Mouse (Mus musculus) adrenal gland, adult 2 months (tissue): ENCODE results near the gene Mtx1. TPM values are rescaled to one million over a fixed set of nuclear protein-coding genes. Genes with fewer than 3 reads are reported as not detected.
"Not testable (repeated sequence)": the region's sequence is repeated elsewhere in the genome, so short reads cannot be mapped to it uniquely, and the experiment has no call there.

ENCODE experiments used
- DNase-seq: peaks from one replicate; pipeline ENCODE4 v3.0.0; 2021
- polyA plus RNA-seq: library from polyadenylated mRNA; depleted of rRNA; stranded (reverse); fragments of >200 nt; gene quantifications from 2 replicates; pipeline ENCODE4 v1.2.3, GENCODE M21; 2012
- total RNA-seq, 2 experiments: library from RNA; stranded (reverse); gene quantifications; 2 replicates each; pipeline ENCODE4 v1.2.3; 2021

The Mtx1 gene
- total and polyA plus RNA-seq, 3 experiments, result 150 to 300 (median 174) TPM

- DNase-seq, result no peak
Measured at GRCm38 (mm10) chr3:89182531-89183057, 44.3 kb downstream of the Mtx1 start.

- DNase-seq, result no peak
Measured at GRCm38 (mm10) chr3:89181749-89182500, 45.0 kb downstream of the Mtx1 start.

- no peak for DNase-seq
Measured at GRCm38 (mm10) chr3:89179056-89179455, 47.8 kb downstream of the Mtx1 start.

DNA sequence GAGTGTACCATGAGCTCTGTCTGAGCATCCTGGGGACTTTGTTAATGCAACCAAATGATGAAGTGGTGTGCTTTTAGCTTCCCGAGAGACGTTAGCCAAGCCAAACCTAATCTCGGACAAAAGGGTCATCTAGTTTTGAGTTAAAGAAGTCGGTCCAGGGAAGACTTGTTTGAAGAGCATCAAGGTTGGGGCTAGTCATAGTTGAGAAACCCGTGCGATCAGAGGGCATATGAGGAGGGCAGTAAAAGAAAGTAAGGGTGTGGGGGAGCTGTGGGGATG, 48.8 kb downstream of the Mtx1 start:
- no peak for DNase-seq

DNA sequence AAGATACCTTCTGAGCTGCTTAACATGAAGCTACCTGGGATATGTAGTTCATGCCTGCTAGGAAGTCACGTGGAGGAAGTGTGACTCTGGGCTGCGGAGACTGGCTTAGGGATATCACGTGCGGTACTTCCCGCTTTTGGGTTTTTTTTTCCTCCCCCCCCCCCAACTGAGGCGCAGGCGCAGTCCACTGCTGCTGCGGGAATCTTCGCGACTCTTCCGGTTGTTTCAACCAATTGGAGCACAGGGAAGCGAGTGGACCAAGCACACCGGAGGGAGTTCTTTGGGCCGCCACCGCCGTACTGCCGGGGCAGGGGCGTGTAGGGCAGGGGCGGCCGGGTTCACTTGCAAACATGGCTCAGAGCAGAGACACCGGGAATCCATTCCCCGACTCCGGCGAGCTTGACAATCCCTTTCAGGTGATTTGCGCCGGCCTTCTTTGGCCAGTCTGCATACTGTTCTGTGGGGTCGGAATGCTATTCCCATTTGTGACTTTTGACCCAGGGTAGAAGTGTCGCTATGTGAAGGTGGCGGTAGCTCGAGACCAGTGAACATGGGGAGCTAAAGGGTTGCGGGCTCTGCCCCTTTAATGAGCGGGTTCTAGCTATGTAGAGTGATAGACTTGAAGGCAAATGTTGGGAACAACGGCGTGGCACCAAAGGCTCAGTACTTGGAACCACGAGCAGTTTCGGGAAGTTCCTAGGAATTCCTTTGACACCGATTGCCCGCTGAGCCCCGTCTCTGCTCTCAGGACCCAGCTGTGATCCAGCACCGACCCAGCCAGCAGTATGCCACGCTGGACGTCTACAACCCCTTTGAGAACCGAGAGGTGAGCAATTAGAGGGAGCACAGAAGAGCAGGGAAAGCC, 49.4 kb downstream of the Mtx1 start, which contains the start of gene Scamp3:
Gene Scamp3, plus strand, starts transcription at position 232 of the 865 bp plus-strand sequence.
- DNase-seq, result peak; percentile 90

GRCm38 (mm10) chr3:89176421-89176820, 50.5 kb downstream of the Mtx1 start:
- no peak for DNase-seq

GRCm38 (mm10) chr3:89175544-89175943, 51.3 kb downstream of the Mtx1 start:
- DNase-seq, result no peak

DNA sequence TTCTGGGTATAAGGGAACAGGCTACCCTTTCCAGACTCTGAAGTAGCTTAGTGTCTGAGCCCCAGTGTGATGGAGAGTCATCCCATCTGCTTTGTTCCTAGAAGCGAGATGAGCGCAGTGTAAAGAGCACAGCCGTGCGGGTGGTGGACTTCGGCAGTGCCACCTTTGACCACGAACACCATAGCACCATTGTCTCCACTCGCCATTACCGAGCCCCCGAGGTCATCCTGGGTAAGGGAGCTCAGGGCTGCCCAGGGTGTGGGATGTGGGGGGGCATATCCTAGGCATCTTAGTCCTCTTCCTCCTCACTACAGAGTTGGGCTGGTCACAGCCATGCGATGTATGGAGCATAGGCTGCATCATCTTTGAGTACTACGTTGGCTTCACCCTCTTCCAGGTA, 52.0 kb downstream of the Mtx1 start:
- no peak for DNase-seq

GRCm38 (mm10) chr3:89166945-89167344, 59.9 kb downstream of the Mtx1 start:
- DNase-seq, result no peak

- no peak for DNase-seq
Measured at GRCm38 (mm10) chr3:89165268-89165870, 61.5 kb downstream of the Mtx1 start.

- peak; percentile 98 for DNase-seq
Measured at GRCm38 (mm10) chr3:89164506-89165267, 62.2 kb downstream of the Mtx1 start, which contains the start of gene Clk2. Clk2 (plus strand) TSS chr3:89164795.

DNA sequence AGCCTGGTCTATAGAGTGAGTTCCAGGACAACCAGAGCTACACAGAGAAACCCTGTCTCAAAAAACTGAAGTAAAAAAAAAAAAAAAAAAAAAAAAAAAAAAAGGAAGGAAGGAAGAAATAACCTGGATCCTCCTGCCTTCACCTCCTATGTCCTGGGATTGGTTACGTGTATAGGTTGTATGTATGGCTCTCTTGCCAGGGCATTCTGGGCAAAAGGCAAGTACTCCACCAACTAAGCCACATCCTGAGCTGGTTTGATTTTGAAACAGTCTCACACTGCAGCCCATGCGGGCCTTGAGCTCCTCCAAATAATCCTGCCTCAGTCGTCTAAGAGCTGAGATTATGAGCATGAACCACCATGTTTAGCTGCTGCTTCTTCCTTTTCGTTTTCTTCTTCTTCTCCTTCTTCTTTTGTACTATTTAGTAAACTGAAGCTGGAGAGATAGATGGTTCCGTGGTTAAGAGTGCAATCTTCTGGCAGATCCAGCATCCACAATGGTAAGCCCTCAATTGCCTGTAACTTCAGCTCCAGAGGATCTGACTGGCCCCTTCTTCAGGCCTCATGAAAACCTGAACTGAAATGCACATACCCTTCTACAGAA, 63.1 kb downstream of the Mtx1 start:
- DNase-seq, result no peak

DNA sequence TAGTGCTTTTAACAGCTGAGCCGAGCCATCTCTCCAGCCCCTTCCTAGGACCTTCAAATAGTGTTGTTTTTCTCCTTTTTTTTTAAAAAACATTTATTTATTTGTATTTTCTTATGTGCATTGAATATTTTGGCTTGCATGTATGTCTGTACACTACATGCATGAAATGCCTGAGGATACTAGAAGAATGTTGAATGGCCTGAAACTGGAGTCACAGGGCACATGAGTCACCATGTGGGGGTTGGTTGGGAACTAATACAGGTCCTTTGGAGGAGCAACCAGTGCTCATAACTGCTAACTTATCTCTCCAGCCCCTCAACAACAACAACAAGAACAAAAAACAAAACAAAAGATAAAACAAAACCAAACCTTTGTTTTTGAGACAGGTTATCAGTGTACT, 63.8 kb downstream of the Mtx1 start:
- DNase-seq, result peak; percentile 46

DNA sequence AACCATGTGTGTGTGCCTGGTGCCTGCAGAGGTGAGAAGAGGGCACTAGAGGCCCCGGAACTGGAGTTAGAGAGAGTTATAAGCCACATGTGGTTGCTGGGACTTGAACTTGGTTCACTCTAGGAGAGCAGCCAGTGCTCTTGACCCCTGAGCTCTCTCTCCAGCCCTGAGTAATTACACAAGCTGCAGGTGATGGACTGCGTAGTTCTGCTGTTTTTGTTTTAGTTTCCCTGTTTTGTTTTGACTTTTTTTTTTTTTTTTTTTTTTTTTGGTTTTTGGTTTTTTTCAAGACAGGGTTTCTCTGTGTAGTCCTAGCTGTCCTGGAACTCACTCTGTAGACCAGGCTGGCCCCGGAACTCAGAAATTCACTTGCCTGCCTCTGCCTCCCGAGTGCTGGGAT, 65.1 kb downstream of the Mtx1 start:
- DNase-seq, result no peak

- DNase-seq, result not testable (repeated sequence)
Measured at GRCm38 (mm10) chr3:89161207-89161606, 65.7 kb downstream of the Mtx1 start.

- DNase-seq, result peak; percentile 76
Measured at GRCm38 (mm10) chr3:89159616-89160344, 67.1 kb downstream of the Mtx1 start, which contains the start of gene Hcn3. Hcn3 (minus strand) TSS chr3:89160196.

DNA sequence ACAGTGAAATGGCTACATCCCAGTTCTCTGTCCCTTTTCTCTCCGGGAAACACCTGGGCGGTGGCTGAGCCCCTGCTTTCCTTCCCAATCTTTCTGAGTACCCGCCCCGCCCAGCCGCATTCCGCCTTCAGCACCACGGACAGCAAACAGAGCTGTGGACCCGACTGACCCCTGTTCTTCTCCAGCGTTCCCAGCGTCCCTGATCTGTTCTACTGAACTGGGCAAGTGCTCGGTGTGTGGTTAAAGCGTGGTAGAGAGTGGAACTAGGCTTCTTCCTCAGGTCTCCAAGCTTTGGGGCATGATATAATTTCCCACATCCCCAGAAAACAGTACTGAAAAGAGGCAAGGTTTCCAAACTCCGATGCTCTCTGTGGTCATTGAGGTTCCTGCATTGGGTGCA, 67.7 kb downstream of the Mtx1 start:
- peak; percentile 75 for DNase-seq
